Mouse (Mus musculus) forebrain, embryonic 12.5 days (tissue): ENCODE measurements at regions not wholly inside any gene's neighbourhood (a gene's known extent, or its start where the extent isn't known, plus 50 kb on each side); places are given as distances from the start of the nearest gene placed in this dataset.

Experiments used
- ATAC-seq: fragments of 200-750 bp; cut with Nextera tagmentation; 2 replicates; pipeline ENCODE4 v1.8.0; 2017; ENCODE audit warnings: moderate TSS enrichment; ENCODE audit not compliant: low FRiP score
- H3K27ac ChIP-seq: fragments of 300-500 bp; sonication (generic); 2 replicates; pipeline ENCODE4 v1.5.1; 2016; ENCODE audit warnings: mild to moderate bottlenecking
- H3K27me3 ChIP-seq: fragments of 300-500 bp; sonication (generic); 2 replicates; pipeline ENCODE4 v1.6.1; 2016; ENCODE audit warnings: mild to moderate bottlenecking
- H3K36me3 ChIP-seq: fragments of 300-500 bp; sonication (generic); replicated peaks from 2 replicates; pipeline ENCODE4 v1.6.1; 2016; ENCODE audit warnings: mild to moderate bottlenecking
- H3K4me1 ChIP-seq: fragments of 300-500 bp; sonication (generic); 2 replicates; pipeline ENCODE4 v1.6.1; 2016
- H3K4me2 ChIP-seq: fragments of 300-500 bp; sonication (generic); 2 replicates; pipeline ENCODE4 v1.6.1; 2016; ENCODE audit warnings: mild to moderate bottlenecking, moderate library complexity
- H3K4me3 ChIP-seq: fragments of 300-500 bp; sonication (generic); replicated peaks from 2 replicates; pipeline ENCODE4 v1.5.1; 2016; ENCODE audit warnings: mild to moderate bottlenecking
- H3K9ac ChIP-seq: fragments of 300-500 bp; sonication (generic); 2 replicates; pipeline ENCODE4 v1.6.1; 2016; ENCODE audit warnings: mild to moderate bottlenecking
- H3K9me3 ChIP-seq: fragments of 300-500 bp; sonication (generic); 2 replicates; pipeline ENCODE4 v1.6.1; 2016
- WGBS: fragments of 180-500 bp; shearing (Covaris S2); methylation state at CpG from one replicate; pipeline ENCODE4 v1.1.7; 2016; 5-methylcytosine and 5-hydroxymethylcytosine counted together

- Histone ChIP-seq H3K27me3 (no peaks in the 10 kb centered on the region), H3K4me3 (no peak overlapping the region), H3K27ac (no peak overlapping the region), H3K9me3 (no peaks in the 10 kb centered on the region), H3K4me2 (no peak overlapping the region), H3K9ac (no peak overlapping the region), H3K36me3 (no peaks in the 10 kb centered on the region), H3K4me1 (0 out of 2 replicates have a peak, but pooled peaks cover 7% of the 10 kb centered on the region)
- ATAC-seq, result peak; percentile 41; the same call in 1 of the 2 replicates
- 50% methylated on average over 4 of the region's 4 CpGs for WGBS
Measured at GRCm38 (mm10) chr2:115309856-115310631, 271.5 kb upstream of the BC052040 start.

- H3K36me3 ChIP-seq, result no peaks in the 10 kb centered on the region
- WGBS, result 86% methylated on average over 3 of the region's 3 CpGs
- peaks cover 21% of the 10 kb centered on the region for H3K27me3 ChIP-seq
- no peak overlapping the region for H3K4me2 ChIP-seq
- peaks cover 4% of the 10 kb centered on the region; the same call in 1 of the 2 replicates for H3K4me1 ChIP-seq
- no peak overlapping the region for H3K4me3 ChIP-seq
- H3K9ac ChIP-seq, result no peak overlapping the region
- H3K9me3 ChIP-seq, result no peaks in the 10 kb centered on the region
- no peak overlapping the region for H3K27ac ChIP-seq
- no peak for ATAC-seq
Measured at GRCm38 (mm10) chr2:115318551-115318950, 263.0 kb upstream of the BC052040 start.

GRCm38 (mm10) chr2:115322582-115322981 is 258.9 kb upstream of the BC052040 start:
- 13% methylated on average over 5 of the region's 5 CpGs for WGBS

GRCm38 (mm10) chr2:115326526-115326925 is 255.0 kb upstream of the BC052040 start:
- no peak for ATAC-seq
- Histone ChIP-seq H3K4me3 (no peak overlapping the region), H3K9ac (no peak overlapping the region), H3K27me3 (peaks cover 41% of the 10 kb centered on the region), H3K4me1 (peaks cover 4% of the 10 kb centered on the region; the same call in 1 of the 2 replicates), H3K36me3 (no peaks in the 10 kb centered on the region), H3K27ac (no peak overlapping the region), H3K4me2 (no peak overlapping the region), H3K9me3 (no peaks in the 10 kb centered on the region)
- 84% methylated on average over 2 of the region's 2 CpGs for WGBS

More at GRCm38 (mm10) chr2:115322582-115322981, 258.9 kb upstream of the BC052040 start:
- no peak overlapping the region for H3K9ac ChIP-seq
- H3K36me3 ChIP-seq, result no peaks in the 10 kb centered on the region
- no peak overlapping the region for H3K27ac ChIP-seq
- no peak overlapping the region for H3K4me3 ChIP-seq
- H3K9me3 ChIP-seq, result no peaks in the 10 kb centered on the region
- H3K4me2 ChIP-seq, result no peak overlapping the region
- 0 out of 2 replicates have a peak, but pooled peaks have one; percentile 49 for ATAC-seq
- peaks cover 49% of the 10 kb centered on the region for H3K27me3 ChIP-seq
- peaks cover 4% of the 10 kb centered on the region; the same call in 1 of the 2 replicates for H3K4me1 ChIP-seq

- H3K27me3 ChIP-seq, result peaks cover 23% of the 10 kb centered on the region
- WGBS, result 15% methylated on average over 7 of the region's 7 CpGs
- no peak overlapping the region for H3K27ac ChIP-seq
- H3K36me3 ChIP-seq, result no peaks in the 10 kb centered on the region
- peak; percentile 78; the same call in 1 of the 2 replicates for ATAC-seq
- no peaks in the 10 kb centered on the region for H3K9me3 ChIP-seq
- H3K4me3 ChIP-seq, result no peak overlapping the region
- H3K4me1 ChIP-seq, result peaks cover 8% of the 10 kb centered on the region
- no peak overlapping the region for H3K4me2 ChIP-seq
- no peak overlapping the region for H3K9ac ChIP-seq
Measured at GRCm38 (mm10) chr2:115338178-115338577, 243.3 kb upstream of the BC052040 start.

GRCm38 (mm10) chr2:115339034-115339433 is 242.5 kb upstream of the BC052040 start:
- Histone ChIP-seq H3K27ac (no peak overlapping the region), H3K36me3 (no peaks in the 10 kb centered on the region), H3K27me3 (peaks cover 24% of the 10 kb centered on the region), H3K4me3 (no peak overlapping the region), H3K9ac (no peak overlapping the region), H3K9me3 (no peaks in the 10 kb centered on the region), H3K4me2 (no peak overlapping the region), H3K4me1 (peaks cover 8% of the 10 kb centered on the region)
- no peak for ATAC-seq
- WGBS, result 29% methylated on average over 4 of the region's 4 CpGs

GRCm38 (mm10) chr2:115342360-115342759 is 239.2 kb upstream of the BC052040 start:
- WGBS, result 86% methylated on average over 14 of the region's 14 CpGs
- H3K36me3 ChIP-seq, result no peaks in the 10 kb centered on the region
- peaks cover 23% of the 10 kb centered on the region for H3K27me3 ChIP-seq
- no peak overlapping the region for H3K27ac ChIP-seq
- no peak for ATAC-seq
- H3K4me3 ChIP-seq, result no peak overlapping the region
- H3K9me3 ChIP-seq, result no peaks in the 10 kb centered on the region
- no peak overlapping the region for H3K4me2 ChIP-seq
- H3K9ac ChIP-seq, result no peak overlapping the region
- peaks cover 8% of the 10 kb centered on the region for H3K4me1 ChIP-seq

GRCm38 (mm10) chr2:115346551-115346950 is 235.0 kb upstream of the BC052040 start:
- WGBS, result 52% methylated on average over 6 of the region's 6 CpGs
- H3K27ac ChIP-seq, result 0 out of 2 replicates have a peak overlapping the region, but pooled peaks have one; percentile 8
- no peaks in the 10 kb centered on the region for H3K36me3 ChIP-seq
- H3K27me3 ChIP-seq, result peaks cover 19% of the 10 kb centered on the region
- H3K4me2 ChIP-seq, result no peak overlapping the region
- no peaks in the 10 kb centered on the region for H3K9me3 ChIP-seq
- no peaks in the 10 kb centered on the region for H3K4me1 ChIP-seq
- no peak overlapping the region for H3K9ac ChIP-seq
- H3K4me3 ChIP-seq, result no peak overlapping the region
- ATAC-seq, result no peak

- Histone ChIP-seq H3K36me3 (no peaks in the 10 kb centered on the region), H3K9me3 (no peaks in the 10 kb centered on the region), H3K4me3 (no peak overlapping the region), H3K9ac (no peak overlapping the region), H3K27ac (no peak overlapping the region), H3K4me1 (no peaks in the 10 kb centered on the region), H3K4me2 (no peak overlapping the region), H3K27me3 (peaks cover 10% of the 10 kb centered on the region; the same call in 1 of the 2 replicates)
- no peak for ATAC-seq
- WGBS, result 21% methylated on average over 2 of the region's 2 CpGs
Measured at GRCm38 (mm10) chr2:115348263-115348662, 233.3 kb upstream of the BC052040 start.

- Histone ChIP-seq H3K36me3 (no peaks in the 10 kb centered on the region), H3K9ac (no peak overlapping the region), H3K27ac (no peak overlapping the region), H3K4me2 (no peak overlapping the region), H3K27me3 (no peaks in the 10 kb centered on the region), H3K4me3 (no peak overlapping the region), H3K9me3 (no peaks in the 10 kb centered on the region), H3K4me1 (peaks cover 5% of the 10 kb centered on the region; the same call in 1 of the 2 replicates)
- 84% methylated on average over 6 of the region's 6 CpGs for WGBS
- no peak for ATAC-seq
Measured at GRCm38 (mm10) chr2:115371072-115371471, 210.4 kb upstream of the BC052040 start.

GRCm38 (mm10) chr2:115375336-115375735 is 206.2 kb upstream of the BC052040 start:
- ATAC-seq, result no peak
- no peak overlapping the region for H3K27ac ChIP-seq
- no peaks in the 10 kb centered on the region for H3K4me1 ChIP-seq
- H3K4me2 ChIP-seq, result no peak overlapping the region
- no peaks in the 10 kb centered on the region for H3K36me3 ChIP-seq
- no peaks in the 10 kb centered on the region for H3K9me3 ChIP-seq
- no peak overlapping the region for H3K4me3 ChIP-seq
- H3K27me3 ChIP-seq, result no peaks in the 10 kb centered on the region
- no peak overlapping the region for H3K9ac ChIP-seq
- 85% methylated on average over 5 of the region's 5 CpGs for WGBS

- no peak overlapping the region for H3K4me2 ChIP-seq
- no peak overlapping the region for H3K9ac ChIP-seq
- H3K27ac ChIP-seq, result no peak overlapping the region
- no peaks in the 10 kb centered on the region; the same call in 1 of the 2 replicates for H3K27me3 ChIP-seq
- no peaks in the 10 kb centered on the region for H3K9me3 ChIP-seq
- no peak overlapping the region for H3K4me3 ChIP-seq
- H3K4me1 ChIP-seq, result peaks cover 17% of the 10 kb centered on the region
- WGBS, result 52% methylated on average over 13 of the region's 13 CpGs
- no peaks in the 10 kb centered on the region for H3K36me3 ChIP-seq
- no peak; the same call in 1 of the 2 replicates for ATAC-seq
Measured at GRCm38 (mm10) chr2:115384414-115385180, 196.9 kb upstream of the BC052040 start.
